Mouse (Mus musculus) monocyte, adult 2 months (primary cell): ENCODE measurements around the gene Coro1b.

Experiments
- DNase-seq, 2 experiments: peaks; one replicate each; pipeline ENCODE4 v3.0.0; 2022; ENCODE audit warnings: low spot score in 2 of 2, low read depth in 1 of 2

Coro1b gene

DNA sequence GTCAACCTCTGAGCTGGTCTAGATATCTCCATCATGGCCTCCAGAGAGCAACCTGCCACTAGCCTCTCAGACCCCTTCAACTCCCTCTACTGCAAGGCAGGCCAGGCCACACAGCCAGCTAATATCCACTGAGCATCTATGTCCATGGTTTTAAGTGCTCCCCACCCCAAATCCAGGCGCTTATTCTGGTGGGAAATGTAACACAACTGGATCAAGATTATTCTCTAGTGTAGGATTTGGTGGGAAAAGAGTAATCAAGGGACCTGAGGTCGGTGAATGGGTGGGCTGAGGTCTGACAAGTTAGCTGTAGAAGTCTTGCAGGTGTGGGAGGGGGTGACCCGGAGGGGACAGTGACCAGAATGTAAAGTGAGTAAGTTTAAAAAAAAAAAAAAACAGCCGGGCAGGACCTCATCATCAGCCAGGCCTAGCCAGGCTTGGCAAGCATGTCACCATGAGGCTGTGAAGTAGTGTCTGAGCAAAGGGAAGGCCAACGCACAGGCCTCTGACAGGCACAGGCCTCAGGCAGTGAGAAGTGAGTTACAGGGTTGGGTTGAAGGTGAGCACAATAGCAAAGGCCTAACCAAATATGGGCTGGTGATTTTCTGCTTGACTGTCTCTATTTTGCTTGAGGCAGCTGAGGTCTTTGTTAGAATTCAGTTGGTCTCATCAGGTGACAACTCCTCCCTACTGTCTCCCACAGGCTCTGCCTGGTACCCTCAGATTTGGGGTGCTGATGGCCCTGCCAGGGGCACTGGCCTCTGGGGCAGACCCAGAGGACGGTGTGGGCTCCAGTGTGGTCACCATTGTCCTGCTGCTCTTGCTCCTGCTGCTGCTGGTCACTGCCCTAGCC, 7.0 kb downstream of the Coro1b start:
- DNase-seq: no peak

DNA sequence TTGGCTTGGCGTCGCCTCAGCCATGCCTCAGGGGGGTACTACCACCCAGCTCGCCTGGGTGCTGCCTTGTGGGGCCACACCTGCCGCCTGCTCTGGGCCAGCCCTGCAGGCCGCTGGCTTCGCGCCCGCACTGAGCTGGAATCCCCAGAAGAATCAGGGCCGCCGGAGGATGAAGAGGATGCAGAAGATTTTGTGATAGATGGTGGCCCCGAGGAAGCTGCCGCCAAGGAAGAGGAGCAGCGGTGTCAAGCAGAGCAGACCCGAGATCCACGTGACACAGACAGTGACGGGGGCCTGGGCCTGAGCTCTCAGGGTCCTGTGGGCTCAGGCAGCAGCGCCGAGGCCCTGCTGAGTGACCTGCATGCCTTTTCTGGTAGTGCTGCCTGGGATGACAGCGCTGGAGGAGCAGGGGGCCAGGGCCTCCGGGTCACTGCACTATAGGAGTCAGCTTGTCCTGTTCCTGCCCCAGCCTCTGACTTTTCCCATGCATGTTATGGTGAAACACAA, 7.7 kb downstream of the Coro1b start:
- DNase-seq: no peak

DNA sequence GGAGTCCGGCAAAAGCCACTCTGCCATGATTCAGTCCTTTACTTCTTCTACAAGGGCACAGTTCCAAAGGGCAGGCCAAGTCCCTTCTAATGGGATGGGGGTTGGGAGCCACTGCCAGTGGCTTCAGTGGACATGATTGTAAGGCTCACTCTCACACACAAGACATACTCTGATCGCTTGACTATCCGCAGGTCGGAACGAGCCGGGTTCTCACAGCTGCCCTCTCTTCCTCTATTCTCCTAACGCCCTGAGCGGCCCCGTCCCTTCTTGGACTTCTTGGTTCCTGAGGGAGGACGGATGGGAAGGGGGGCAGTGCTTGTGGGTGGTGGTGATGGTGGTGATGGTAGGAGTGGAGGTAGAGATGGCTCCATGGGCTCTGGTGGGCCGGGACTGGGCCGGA, 8.4 kb downstream of the Coro1b start:
- no peak for DNase-seq

DNA sequence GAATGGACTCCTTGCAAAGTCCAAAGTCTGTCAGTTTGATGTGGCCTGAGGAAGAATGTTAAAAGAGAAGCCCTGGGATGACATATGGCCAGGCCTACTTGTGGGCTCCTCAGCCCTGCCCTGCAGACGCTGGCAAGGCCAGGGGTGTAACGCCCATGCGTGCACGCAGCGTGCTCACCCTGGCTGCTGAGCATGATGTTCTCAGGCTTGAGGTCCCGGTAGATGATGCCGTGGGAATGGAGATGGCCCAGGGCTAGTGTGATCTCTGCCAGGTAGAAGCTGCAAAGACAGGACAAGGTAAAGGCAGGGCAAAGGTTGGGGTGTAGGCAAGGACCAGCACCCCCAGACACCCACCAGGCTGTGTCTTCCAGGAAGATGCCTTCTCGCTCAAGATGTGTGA, 10.6 kb downstream of the Coro1b start:
- DNase-seq: no peak

DNA sequence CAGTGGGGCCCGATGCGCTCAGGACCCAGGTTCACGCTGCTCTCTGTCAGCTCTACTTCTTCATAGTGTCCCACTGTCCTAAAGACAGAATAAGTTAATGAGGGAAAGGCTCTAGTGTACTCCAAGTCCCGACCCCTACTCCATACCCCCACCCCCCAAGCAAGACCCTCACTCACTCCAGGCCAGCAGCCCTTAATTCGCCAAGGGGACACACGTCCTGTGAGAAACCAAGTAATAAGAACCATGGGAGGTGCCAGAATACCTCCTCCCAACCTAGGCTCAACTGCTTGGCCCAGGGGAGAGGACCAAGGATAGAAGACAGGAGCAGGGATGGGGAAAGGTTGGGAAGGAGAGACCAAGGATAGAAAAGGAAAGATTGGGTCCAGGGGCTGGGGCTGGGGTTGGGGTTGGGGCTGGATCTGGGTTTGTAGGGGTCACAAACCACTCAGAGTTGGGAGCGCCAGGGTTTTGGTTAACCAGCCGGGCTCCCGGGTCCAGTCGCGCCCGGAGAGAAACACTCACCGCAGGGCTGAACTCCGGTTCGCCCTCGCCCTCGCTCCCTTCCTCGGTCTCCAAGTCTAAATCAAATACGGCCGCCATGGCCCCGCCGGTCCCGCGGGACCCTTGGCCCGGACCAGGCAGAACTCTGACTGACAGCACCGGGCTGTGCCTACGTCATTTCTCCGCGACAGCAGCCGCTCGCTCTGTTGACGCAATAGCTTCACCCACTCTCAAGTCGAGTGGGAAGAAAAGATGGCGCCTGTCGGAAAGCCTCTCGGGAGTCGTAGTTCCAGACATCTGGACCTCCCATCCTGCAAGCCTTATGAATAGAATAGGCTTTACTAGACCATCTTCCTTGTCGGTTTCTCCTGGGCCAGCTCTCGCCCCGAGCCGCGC, 14.5 kb downstream of the Coro1b start, which contains the start of gene Rps6kb2:
Gene Rps6kb2, minus strand, starts transcription at position 709 of the 897 bp plus-strand sequence.
- peak; percentile 83 to 91 for DNase-seq

DNA sequence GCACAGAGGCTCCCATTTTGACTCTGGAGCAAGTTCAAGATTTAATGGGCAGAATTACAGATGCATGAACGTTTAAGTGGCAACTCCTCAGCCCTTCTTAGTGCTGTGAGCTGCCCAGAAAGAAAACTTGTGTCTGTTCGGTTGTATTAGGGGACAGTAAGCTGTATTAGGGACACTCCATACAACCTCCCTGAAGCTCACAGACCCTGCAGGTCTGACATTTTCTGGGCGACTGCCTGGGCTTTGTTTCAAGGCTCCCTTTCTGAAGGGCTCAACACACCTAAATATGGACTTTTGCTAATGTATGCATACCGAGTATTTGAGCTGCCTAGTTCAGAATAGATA, 15.1 kb downstream of the Coro1b start:
- DNase-seq: no peak

DNA sequence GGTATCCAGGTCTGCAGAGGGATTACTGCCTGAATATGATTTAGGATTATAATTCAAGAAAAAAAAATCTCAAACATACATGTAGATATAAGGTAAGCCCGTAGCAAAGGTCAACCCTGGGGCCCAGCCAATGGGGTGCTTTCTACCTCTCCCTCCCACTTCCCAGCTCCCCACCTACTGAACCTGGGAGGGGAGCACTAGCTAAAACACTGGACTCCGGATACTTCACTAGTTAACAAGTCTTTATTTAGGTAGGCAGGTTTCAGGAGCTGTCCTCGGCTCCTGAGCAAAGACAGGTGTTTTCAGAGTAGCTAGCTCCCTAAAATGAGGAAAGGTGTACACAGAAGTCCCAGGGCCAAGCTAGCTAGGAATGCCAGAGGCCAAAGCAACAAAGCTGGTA, 15.7 kb downstream of the Coro1b start:
- no peak for DNase-seq

DNA sequence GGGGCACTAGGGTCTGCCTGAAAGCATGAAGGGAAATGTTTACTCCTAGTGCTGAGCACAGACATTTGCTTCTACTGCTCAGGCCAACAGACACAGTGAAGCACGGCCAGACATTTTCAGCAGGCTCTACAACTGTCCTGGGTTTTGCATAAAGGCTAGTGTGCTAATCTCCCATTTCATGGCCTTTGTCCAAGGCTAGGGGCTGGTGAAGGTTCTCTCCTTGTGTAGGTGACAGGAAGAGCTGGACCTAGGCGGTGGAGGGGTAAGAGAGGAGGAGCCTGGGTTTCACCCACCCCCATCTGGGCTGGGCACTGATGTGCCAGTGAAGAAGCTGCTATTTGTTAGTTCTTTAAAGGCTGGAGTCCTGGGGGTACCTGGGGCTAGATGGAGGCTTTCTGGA, 16.3 kb downstream of the Coro1b start:
- DNase-seq: no peak

DNA sequence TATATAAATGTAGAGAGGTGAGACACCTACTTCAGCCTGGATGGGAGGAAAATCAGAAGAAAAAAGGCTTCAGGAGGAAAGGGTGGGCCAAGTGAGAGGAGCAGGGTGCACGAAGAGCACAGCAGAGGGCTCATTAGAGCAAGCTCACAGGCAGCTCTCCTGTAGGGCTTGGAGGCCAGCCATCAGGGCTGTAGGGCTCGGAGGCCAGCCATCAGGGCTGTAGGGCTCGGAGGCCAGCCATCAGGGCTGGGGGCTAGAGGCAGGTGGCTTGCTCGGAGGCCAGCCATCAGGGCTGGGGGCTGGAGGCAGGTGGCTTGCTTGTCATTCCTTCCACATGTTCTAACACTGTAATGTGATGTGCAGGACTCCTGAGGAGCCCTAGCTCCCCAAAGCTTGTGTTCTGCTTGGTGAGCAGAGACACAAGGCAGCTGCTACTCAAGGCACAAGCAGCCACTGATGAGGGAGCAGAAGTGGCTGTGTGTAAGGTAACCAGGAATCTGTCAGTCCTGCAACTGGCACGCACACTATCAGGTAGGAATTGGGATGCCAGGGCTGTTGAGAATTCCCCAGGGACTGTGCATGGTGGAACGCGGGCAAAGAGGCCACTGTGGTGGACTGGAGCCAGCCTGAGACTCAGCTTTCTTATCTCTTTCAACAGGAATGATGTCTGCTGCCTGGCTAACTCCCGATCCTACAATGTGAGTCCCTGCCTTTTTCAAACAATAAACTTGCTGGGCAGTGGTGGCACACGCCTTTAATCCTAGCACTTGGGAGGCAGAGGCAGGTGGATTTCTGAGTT, 18.5 kb downstream of the Coro1b start:
- DNase-seq: no peak

DNA sequence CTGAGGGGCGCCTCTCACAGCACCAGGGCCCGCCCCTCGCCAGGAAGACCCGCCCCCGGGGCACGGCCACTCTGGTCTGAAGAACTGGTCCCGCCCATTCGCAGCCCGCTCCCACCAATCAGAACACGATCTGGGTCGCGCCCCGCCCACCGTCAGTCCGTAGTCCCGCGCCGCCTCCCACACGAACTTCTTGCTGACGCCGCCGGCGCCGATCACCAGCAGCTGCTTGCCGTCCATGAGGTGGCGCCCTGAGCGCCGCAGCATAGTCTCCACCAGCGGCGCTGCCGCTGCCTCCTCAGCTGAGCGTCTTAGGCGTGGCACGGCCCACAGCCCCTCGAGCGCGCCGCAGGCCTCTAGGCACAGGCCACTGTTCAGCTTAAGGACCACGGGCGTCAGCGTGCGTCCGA, 21.0 kb downstream of the Coro1b start:
- peak; percentile 98 for DNase-seq

DNA sequence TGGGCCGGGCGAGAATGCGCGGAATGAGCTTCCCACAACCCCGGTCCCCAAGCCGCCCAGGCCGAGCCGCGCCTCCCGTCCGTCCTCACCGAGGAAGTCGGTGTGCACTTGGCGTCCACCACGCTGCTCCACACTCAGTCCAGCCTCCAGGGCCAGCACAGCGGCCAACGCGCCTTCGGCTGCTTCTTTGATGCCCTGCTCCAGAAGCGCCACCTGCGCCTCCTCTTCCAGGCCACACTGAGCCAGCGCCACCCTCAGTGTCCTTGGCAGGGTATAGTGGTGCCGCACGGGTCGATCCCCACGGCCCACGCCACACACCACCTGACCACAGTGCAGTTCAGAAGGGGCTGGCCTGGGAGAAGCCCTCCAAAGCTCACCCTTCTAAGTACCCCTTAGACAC, 21.4 kb downstream of the Coro1b start:
- no peak for DNase-seq

DNA sequence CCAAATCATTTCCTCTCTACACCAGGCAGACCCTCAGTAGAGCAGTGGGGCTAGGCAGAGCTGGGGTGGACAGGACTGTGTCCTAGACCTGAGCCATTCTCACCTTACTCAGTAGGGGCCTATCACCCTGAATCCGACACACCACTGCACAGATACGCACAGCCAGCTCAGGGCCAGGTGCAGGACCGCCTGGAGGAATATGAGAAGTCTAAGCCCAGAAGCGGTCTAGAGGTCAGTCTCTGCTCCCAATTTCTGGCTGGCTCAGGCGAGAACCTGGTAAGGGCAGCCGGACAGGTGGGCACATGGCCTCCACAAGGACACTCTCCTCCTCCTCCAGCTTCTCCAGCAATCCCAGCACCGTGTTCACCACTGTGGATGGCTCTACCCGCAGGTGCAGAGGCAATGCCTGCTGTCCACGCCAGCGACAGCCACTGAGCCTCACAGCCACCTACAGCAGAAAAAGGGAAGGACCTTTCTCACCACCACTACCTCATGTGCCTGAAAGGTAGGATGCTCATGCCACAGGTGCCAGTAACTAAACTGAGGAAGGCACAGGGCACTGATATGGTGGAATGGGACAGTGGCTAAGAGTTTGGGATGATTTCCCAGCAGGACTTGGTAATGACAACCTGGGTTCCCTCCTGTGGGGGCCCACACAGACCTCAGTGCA, 22.4 kb downstream of the Coro1b start:
- DNase-seq: no peak

DNA sequence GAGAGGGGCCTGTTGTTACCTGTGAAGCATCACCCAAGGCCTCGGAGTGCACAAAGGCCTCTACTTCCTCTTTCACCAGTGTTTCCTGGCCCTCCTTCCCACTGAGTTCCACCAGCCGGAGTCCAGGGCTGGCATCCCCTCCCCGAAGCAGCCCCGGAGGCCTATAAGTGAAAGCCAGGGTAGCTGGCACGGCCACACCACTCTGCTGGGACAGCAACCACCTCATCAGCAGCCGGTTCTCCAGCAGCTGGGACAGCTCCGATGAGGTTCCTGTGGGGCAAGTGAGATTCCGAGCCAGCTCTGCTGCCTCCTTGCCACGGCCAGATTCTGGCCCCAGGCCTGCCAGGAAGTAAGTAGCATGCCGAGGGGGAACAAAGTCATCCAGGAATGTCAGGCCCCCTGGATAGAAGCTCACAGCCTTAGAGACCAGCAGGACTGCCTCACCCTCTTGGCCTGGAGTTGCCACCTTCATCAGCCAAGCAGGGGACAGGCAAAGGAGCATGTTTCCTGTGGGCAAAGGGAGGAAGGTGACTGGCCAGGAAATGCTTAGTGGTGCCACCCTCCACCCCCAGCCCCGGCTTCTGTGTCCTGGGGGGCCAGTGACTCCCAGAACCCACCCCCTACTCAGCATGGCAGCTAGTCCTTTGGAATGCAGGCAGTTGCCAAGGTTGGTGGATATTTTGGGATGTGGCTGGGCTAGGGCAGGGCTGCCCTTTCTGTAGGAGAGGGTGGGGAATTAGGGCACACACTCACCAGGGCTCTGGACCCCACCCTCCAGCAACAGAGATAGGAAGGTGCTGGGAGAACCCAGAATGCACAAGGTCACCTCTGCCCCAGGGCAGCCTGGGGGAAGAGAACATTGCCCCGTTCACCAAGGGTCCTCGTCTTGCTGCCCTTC, 23.2 kb downstream of the Coro1b start:
- peak in 1 of 2 experiments; percentile 30 for DNase-seq

DNA sequence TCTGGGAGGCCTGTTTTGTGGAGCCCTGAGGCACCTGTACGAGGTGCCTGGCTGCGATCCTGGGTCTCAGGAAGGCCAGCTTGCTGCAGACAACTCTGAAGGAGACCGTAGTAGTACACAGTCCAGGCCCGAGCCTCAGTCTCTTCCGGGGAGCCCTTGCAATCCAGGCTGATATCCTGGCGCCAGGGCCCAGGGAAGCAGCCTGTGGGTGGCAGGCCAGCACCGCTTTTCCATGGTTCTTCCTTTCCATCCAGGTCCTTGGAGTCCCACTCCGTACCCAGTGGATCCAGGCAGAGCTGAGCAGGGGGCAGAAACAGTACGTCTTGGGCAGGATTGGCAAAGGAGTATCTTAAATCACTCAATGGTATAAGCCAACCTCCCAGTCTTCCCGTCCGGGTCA, 24.5 kb downstream of the Coro1b start:
- DNase-seq: no peak

DNA sequence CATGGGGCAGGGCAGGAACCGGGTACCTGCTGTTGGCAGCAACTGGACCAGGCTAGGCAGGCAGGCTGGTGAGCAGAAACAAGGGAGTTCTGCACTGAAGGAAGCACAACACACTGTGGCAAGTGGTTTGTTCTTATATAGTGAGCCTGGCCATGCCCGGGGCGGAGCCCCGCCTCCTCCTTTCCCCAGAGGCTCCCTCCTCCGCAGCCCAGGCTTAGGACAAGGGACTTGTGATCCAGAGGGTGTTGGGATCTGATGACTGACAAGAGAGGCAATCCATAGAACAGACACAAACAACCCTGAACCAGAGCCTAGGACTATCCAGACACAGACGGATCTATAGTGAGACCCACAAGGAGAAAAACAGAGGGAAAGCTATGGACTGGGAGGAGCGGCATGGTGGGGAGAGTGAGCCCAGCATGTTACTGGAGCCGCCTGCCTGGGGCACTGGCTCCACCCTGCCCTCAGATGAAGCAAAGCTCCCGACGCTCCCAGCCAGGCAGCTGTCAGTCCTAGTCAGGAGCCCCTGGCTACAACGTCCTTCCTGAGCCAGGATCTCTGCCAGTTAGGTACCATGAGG, 27.0 kb downstream of the Coro1b start, which contains the start of gene Carns1:
Gene Carns1, minus strand, starts transcription at position 112 of the 580 bp plus-strand sequence.
- DNase-seq: no peak

DNA sequence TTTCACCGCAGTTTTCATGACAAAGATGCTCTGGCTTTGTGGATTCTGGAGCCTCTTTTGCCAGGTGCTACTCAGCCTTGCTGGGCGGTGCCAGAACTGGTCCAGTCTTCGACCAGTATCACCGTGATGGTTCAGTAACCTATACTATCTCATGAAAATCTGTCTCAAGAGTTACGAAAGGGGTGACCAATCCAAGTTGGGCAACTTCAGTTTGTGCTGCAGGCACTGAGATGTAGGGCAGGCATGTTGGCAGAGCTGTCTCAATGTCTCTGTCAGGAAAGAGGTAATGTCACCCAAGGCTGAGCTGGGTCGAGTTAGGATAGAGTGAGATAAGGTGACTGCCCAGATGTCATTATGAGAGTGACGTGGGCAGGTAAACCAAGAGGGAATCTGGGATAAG, 32.0 kb downstream of the Coro1b start:
- no peak for DNase-seq

DNA sequence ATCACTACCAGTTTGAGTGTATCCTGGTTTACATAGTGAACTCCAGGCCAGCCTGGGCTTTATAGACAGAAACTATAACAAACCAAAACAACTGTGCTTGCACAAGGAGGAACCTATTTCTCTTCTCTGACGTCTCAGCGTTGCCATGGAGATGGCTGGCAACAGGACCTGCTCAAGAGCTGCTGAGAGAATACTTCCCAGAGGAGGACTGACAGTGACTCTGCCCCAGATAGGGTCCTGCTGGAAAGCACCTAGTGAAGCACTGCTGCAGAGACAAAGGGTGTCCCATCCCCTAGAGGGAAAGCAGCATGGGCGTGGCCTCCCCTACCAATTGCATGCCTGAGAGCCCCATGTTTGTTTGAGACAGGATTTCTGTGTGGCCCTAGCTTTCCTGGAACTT, 33.5 kb downstream of the Coro1b start:
- peak; percentile 76 to 82 for DNase-seq

DNA sequence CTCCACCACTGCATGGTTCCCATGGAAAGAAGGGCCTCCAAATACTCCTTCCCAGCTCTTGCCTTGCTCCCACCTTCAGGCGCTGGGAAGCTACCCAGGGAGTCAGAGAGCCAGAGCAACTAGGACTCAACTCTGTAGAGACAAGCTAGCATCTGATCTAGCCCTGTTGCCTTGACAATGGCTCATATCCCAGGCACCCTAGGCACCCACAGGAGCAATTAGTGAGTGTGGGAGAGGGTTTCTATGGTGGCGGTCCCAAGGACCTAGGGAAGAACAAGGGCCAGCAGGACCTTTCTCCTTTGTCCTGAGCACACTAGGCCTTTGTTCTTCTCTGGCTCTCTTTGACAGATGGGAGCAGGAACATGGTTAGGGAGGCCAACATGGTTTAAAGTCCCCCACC, 35.3 kb downstream of the Coro1b start:
- DNase-seq: no peak
